Mouse (Mus musculus) brain, adult 2 months (tissue): ENCODE measurements at regions not wholly inside any gene's neighbourhood (a gene's known extent, or its start where the extent isn't known, plus 50 kb on each side); places are given as distances from the start of the nearest gene placed in this dataset.

Experiments
- DNase-seq: peaks from one replicate; pipeline ENCODE4 v3.0.0; 2011; ENCODE audit warnings: low read depth, low spot score

DNA sequence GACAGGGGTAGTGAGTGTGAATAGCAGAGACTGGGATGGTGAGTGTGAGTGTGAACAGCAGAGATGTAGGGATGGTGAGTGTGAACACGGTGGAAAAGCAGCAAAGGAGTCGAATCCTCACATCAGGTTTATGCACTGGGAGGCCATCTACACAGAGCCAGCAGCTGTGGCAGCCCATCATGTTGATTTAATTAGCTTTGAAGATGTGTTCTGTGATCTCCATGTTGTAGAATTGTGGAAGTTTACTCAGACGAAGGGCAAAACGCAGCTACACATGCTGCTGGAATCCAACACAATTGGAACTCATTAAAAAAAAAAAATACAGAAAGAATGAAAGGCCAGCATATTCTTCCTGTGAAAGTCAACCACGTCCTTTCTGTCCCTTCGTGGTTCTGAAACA, 80.2 kb upstream of the Lrig3 start:
- no peak for DNase-seq

DNA sequence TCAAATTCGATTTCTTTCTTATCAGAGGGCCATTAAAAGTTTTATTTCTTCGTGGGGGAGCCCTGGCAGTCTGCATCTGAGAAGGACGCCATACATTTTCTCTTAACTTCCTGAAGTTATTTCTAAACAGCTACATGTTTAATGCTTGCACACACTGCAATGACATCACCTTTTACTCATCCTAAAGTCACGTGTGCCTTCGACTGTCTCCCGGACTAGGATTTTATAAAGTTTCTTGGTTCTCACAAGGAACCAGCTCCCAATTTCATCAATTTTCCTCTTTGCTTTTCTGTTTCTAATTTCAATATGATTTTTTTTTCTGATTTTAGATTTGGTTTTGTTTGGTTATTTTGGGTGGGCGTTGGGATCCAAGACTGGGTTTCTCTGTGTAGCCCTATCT, 73.8 kb upstream of the Lrig3 start:
- no peak for DNase-seq

DNA sequence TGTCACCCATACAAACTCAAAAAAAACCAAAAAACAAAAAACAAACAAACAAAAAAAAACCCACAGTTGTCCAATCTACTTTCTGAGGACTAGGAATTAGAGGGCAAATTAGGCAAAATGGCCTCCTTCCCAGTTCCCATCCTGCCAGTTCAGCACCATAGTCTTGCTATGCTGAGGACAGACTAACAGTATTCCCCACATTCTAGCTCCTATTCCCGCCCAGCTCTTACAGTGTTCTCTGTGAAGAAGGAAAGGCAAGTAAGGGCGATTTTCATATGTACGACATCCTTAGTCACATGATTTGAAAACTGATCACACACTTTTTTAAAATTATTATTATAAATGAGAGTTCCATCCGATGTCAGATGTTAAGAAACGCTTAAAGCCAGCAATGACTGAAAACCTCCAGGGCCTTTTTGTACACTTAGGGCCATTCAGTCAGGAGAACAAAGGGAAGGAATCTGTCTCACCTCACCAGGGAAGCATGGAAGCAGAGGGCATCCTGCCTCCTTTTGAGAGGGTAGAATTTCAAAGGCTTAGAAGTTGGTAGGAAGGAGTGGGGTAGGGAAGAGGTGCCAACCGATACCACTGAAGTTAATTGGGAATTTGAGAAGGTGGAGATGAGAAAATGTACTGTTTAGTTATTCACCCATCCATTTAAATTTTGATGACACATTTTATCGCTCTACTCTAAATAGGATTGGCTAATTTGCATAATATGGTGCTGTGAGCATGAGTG, 70.1 kb upstream of the Lrig3 start:
- DNase-seq: no peak

DNA sequence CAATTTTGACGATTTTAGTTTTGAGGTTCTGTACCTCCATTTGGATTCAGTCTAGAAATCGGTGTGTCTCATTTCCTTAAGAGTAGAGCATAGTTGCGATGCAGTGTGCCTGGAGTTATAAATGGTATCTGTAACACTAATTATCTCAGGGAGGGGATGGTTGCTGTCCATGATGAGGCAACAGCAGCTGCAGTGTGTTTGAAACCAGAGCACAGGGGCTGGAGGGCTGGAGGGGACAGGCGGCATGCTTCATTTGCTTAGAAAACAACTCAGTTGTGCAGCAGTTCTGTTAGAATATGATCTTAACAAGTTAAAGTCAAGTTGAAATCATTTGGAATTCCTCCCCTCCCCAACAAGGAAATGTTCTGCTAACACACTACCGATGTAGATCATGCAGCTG, 69.3 kb upstream of the Lrig3 start:
- DNase-seq: peak; percentile 9

DNA sequence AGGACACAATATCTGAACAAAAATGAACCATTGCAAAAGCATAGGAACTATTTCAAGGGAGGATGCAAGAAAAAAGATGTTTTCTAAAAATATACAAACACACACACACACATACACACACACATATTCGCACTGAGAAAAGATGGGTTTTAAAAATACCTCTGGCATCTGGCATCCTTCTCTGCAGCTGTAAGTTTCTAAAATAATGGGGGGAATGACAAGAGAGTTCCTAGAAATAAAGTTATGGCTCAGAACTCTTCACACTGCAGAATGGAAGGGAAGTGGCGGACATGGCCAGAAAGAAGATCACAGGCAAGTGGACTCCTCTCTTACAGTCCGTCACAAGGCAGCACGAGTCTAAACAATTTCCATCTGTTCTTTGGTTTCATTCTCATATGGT, 66.5 kb upstream of the Lrig3 start:
- peak; percentile 57 for DNase-seq

DNA sequence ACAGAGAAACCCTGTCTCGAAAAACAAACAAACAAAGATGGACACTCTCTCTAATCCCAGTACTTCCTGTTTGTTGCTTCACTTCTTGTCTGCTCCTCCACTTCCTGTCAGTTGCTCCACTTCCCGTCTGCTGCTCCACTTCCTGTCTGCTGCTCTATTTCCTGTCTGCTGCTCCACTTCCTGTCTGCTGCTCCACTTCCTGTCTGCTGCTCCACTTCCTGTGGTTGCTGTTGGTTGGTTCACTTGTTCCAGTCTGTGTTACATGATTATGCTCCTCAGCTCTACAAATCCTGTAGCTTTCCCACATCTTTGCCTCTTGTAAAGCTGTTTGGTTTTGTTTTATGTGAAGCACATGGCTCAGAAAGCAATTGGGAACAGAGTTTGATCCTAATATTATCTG, 65.4 kb upstream of the Lrig3 start:
- no peak for DNase-seq

DNA sequence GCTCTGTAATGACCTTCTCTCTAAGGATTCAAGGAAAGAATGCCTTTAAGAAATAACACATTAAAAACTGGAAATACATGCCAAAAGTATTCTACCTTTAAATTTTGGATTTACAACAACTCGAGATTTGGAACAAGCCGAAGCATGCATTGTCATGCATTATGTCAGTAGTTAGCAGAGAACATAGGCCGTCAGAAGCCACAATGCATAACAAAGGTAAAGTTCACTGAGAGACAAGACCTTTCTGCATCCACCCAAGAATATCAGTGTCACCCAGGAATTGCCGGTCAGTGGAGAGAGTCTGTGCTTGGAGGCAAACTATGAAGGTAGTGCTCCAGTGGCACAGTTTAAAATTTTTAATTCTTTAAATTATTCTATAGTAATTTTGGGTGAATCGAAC, 63.3 kb upstream of the Lrig3 start:
- no peak for DNase-seq

DNA sequence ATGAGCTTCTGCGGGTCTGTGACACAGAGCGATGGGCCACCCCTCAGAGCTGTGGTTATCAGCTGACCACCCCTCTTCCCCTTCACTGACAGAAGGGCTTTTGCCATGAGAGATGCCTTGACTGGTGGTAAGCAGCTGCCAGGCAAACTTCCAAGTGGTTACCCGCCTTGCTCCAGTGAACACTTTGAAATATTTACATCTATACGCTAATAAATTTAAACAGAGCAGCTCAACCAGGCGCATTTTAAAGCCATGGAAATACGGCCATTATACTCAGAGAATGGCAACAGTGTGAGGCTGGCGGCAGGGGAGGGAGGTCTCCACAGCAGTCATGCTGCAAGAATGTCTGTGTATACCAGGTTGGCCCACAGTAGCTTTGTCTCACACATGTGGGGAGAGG, 53.8 kb upstream of the Lrig3 start:
- no peak for DNase-seq
